Mouse (Mus musculus) erythroid progenitor cell, adult 5-6 weeks (primary cell): ENCODE measurements around the gene Taf5. TPM values are rescaled to one million over a fixed set of nuclear protein-coding genes. Genes with fewer than 3 reads are reported as not detected.
A peak's percentile ranks its signal among the peaks of the same experiment; 100 is the strongest.

Experiments
- ATAC-seq: replicated peaks from 2 replicates; pipeline ENCODE4 v1.8.0; 2016; ENCODE audit warnings: moderate number of reproducible peaks, mild to moderate bottlenecking, moderate TSS enrichment, inconsistent platforms; ENCODE audit not compliant: poor library complexity, low FRiP score, severe bottlenecking
- total RNA-seq, 2 experiments: library from RNA; stranded (forward) in 1 of 2; stranded (reverse) in 1 of 2; fragments of 150-400 nt in 1 of 2; fragments of 186-747, 209-891 nt in 1 of 2; gene quantifications; 2 replicates each; pipeline versions ENCODE4 v1.2.3 to v1.2.4; 2015 to 2017; ENCODE audit warnings: low replicate concordance in 2 of 2

The Taf5 gene
- total RNA-seq, 2 experiments from 2014 or later, result 19.7 to 26.1 TPM

DNA sequence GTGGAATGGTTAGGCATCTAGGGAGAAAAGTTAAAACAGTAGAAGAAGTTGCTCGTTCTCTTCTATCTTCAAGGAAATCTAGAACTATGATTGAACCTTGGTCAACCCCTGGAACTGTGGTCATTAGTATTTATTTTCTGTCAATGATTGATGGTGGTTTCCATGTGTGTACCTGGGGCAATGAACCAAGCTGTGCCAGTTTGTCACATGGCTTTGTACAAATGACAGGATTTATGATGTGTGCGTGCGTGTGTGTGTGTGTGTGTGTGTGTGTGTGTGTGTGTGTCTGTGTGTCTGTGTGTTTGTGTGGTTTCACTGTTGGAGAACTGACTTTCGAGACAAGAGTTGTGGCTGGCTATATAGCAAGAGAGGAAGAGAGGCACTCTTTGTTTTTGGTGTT lies 14.1 kb upstream of the Taf5 start:
- no peak for ATAC-seq

DNA sequence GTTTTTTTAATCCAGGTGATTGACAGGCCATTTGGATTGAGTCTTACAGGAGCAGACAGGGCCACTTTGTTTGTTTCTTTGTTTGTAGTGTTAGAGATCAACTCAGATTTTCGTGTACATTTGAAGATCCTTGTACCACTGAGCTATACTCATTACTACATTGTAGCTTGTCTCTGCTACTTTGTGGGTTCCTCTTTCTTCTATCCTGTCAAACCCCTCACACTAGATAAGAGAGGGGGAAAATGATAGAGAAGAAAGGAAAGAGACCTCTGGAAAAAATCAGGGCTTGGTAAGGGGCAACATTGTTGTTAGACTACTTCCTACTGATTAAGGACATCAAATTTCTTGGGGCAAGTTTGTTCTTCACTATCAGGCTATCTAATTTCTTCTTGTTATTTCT lies 9.9 kb upstream of the Taf5 start:
- no peak for ATAC-seq

GRCm38 (mm10) chr19:47065860-47066259 lies 1.7 kb upstream of the Taf5 start:
- ATAC-seq, result no peak

- ATAC-seq, result peak; percentile 93
Measured at GRCm38 (mm10) chr19:47067924-47068611, 522 bp downstream of the Taf5 start.

- ATAC-seq, result no peak
Measured at GRCm38 (mm10) chr19:47088226-47088625, 20.7 kb downstream of the Taf5 start.

DNA sequence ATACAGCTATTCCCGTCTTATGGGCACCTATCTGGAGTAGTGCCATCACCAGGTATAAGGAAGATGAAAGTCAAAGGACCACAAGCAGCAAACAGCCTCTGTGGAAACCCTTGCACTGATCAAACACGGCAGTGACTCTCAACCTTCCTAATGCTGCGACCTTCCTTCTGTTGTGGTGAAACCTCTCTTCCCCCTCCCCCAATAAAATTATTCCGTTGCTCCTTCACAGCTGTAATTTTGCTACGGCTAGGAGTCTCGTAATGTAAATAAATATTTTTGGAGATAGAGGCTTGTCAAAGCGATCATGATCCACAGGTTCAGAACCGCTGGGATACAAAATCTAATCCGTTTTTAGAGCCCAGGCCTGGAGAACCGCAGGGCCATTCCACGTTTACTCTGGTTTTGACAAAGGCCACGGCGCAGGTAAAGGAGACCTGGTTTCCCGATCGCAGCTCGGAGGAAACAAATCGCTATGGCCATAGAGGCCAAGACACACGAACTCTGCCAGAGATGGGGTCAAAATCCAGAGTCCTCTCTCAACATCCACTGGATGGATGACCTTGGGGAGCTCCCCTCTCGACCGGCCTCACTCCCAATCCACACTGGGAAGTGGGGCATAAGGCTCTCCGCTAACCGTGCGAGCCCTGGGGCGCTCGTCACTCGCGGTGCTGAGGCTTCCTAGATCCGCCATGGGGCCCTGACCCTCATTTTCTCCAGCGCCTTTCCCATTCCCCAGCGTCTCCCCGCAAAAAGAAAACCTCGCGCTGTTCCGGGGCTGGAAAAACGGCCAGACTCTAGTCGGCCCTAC lies 22.4 kb downstream of the Taf5 start:
- ATAC-seq, result peak; percentile 68

DNA sequence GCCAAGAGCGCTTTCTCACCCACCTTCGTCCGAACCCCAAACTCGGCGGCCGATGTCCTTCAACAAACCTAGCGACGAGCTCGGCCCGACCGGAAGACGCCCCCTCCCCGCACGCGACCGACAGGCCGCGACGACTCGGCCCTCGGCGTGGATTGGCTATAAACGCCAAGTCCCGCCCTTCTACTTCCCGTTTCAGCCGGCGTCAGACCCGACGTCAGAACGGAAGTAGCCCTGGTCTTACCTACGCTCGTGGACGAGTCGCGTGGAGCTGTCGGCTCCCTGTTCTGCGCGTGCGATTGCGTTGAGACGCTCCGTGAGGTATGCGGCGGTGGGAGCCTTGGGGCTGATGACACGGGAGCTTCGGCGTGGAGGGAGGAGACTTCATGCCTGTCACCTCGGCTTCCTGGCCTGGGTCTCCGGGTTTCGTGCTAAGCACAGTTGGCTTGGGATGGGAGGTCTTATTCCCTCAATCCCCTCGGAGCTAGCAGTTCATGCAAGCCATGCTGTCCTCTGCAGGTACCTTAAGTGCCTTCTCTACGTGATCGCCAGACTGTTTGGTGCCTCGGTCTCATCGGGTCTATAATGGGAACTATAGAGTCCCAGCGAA lies 23.1 kb downstream of the Taf5 start, which contains the start of the genes Usmg5 and Pdcd11:
TSS of gene Usmg5 (minus strand) at position 98 of the 607 bp plus-strand sequence.
TSS of gene Pdcd11 (plus strand) at position 219 of the 607 bp plus-strand sequence.
- peak; percentile 99 for ATAC-seq

DNA sequence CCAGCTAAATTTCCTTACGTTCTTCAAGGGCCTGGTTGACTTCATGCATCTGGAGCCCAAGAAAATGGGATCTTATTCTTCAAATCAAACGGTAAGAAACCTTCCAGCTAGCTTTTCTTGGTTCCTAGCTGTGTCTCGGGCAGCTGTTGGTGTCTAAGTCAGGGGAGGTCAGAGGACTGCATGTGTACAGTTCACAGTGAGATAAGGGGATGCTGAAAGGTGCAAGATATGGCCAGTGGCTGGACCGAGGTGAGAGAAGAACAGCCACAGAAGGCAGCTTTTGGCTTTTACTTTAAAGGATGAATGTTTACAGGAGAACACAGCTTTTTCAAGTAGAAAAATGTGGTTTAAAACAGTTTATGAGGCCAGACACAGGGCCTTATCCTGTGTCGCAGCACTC lies 33.5 kb downstream of the Taf5 start:
- peak; percentile 81 for ATAC-seq

- ATAC-seq, result no peak
Measured at GRCm38 (mm10) chr19:47104641-47105271, 37.2 kb downstream of the Taf5 start.

- no peak for ATAC-seq
Measured at GRCm38 (mm10) chr19:47118634-47119033, 51.1 kb downstream of the Taf5 start.

DNA sequence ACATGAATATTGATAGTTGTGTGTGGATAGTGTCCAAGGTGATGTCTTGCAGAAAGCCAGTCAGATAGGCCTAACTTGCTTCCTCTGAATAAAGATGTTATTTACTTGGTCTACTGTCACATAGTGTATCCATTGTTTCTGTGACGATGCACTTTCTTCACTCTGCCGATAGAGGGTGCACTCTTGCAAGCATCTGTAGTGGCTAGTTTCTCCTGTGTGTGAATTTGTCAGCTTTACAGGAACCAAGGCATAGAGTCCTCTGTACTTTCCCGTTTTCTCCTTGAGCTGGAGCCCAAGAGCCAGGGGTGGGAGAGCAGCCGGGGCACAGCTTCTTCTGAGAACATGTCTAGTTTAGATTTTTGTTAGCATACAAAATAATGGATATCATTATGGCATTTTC lies 53.5 kb downstream of the Taf5 start:
- ATAC-seq, result peak; percentile 78

GRCm38 (mm10) chr19:47122802-47123201 lies 55.3 kb downstream of the Taf5 start:
- no peak for ATAC-seq

- no peak for ATAC-seq
Measured at GRCm38 (mm10) chr19:47128164-47128563, 60.6 kb downstream of the Taf5 start.

- no peak for ATAC-seq
Measured at GRCm38 (mm10) chr19:47128835-47129234, 61.3 kb downstream of the Taf5 start.

DNA sequence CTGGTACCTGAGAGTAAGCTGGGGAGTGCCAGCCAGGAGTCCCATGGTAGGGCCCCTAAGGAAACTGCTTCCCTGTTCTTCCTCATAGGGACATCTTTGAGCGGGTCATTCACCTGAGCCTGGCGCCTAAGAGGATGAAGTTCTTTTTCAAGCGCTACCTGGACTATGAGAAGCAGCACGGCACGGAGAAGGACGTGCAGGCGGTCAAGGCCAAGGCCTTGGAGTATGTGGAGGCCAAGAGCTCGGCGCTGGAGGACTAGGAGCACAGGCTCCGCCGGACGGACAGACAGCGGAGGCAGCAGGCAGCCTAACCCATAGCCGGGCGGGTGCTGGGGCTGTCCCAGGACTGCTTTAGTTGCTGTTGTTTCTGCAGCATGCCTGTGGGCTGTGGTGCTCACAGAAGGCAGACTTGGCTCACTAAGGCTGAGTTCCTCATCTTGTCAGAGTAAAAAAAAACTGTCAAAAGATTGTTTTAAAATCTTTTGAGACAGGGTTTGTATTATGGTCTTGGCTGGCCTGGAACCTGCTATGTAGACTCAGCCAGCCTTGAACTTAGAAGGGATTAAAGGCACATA lies 63.1 kb downstream of the Taf5 start:
- ATAC-seq, result no peak

Other genes with a start within 250 kb of the Taf5 start
- not detected in 2 replicates for gene Ina, start 53.0 kb upstream of the Taf5 start, total RNA-seq (2015; ENCODE audit: low replicate concordance)
- not detected in 2 replicates for gene Ina, start 53.0 kb upstream of the Taf5 start, total RNA-seq (2017; ENCODE audit: low replicate concordance)
- gene Nt5c2, start 52.6 kb upstream of the Taf5 start, total RNA-seq (2015; ENCODE audit: low replicate concordance), result 26.4 and 41.4 TPM in 2 replicates
- 34.8 and 47.9 TPM in 2 replicates for gene Nt5c2, start 52.6 kb upstream of the Taf5 start, total RNA-seq (2017; ENCODE audit: low replicate concordance)
- 6.7 and 8.6 TPM in 2 replicates for gene Pcgf6, start 16.8 kb upstream of the Taf5 start, total RNA-seq (2015; ENCODE audit: low replicate concordance)
- 0.61 and 1.4 TPM in 2 replicates for gene Pcgf6, start 16.8 kb upstream of the Taf5 start, total RNA-seq (2017; ENCODE audit: low replicate concordance)
- gene Usmg5, start 22.9 kb downstream of the Taf5 start, total RNA-seq (2015; ENCODE audit: low replicate concordance), result 215 and 274 TPM in 2 replicates
- gene Usmg5, start 22.9 kb downstream of the Taf5 start, total RNA-seq (2017; ENCODE audit: low replicate concordance), result 74.4 and 133 TPM in 2 replicates
- gene Pdcd11, start 23.0 kb downstream of the Taf5 start, total RNA-seq (2015; ENCODE audit: low replicate concordance), result 1.4 and 3.4 TPM in 2 replicates
- 1.8 and 5.0 TPM in 2 replicates for gene Pdcd11, start 23.0 kb downstream of the Taf5 start, total RNA-seq (2017; ENCODE audit: low replicate concordance)
- 1.7 and 4.0 TPM in 2 replicates for gene Calhm2, start 70.5 kb downstream of the Taf5 start, total RNA-seq (2015; ENCODE audit: low replicate concordance)
- 0.83 and 1.0 TPM in 2 replicates for gene Calhm2, start 70.5 kb downstream of the Taf5 start, total RNA-seq (2017; ENCODE audit: low replicate concordance)
- not detected in 2 replicates for gene Calhm1, start 76.5 kb downstream of the Taf5 start, total RNA-seq (2015; ENCODE audit: low replicate concordance)
- gene Calhm1, start 76.5 kb downstream of the Taf5 start, total RNA-seq (2017; ENCODE audit: low replicate concordance), result not detected in 2 replicates
- gene Calhm3, start 90.0 kb downstream of the Taf5 start, total RNA-seq (2015; ENCODE audit: low replicate concordance), result not detected in 2 replicates
- not detected in 2 replicates for gene Calhm3, start 90.0 kb downstream of the Taf5 start, total RNA-seq (2017; ENCODE audit: low replicate concordance)
- not detected in 2 replicates for gene Neurl1a, start 111.1 kb downstream of the Taf5 start, total RNA-seq (2015; ENCODE audit: low replicate concordance)
- gene Neurl1a, start 111.1 kb downstream of the Taf5 start, total RNA-seq (2017; ENCODE audit: low replicate concordance), result 0.68 TPM in 1 of 2 replicates, not detected in the other